Mouse (Mus musculus) liver, embryonic 15.5 days (tissue): ENCODE data around the gene 1700019A02Rik. TPM values are rescaled to one million over a fixed set of nuclear protein-coding genes. Genes with fewer than 3 reads are reported as not detected.

Source experiments
- ATAC-seq: fragments of 200-750 bp; cut with Nextera tagmentation; 2 replicates; pipeline ENCODE4 v1.8.0; 2017; ENCODE audit warnings: moderate number of reproducible peaks, mild to moderate bottlenecking, moderate library complexity; ENCODE audit not compliant: insufficient read depth
- H3K27ac ChIP-seq: fragments of 300-500 bp; sonication (generic); replicated peaks from 2 replicates; pipeline ENCODE4 v1.5.1; 2015; ENCODE audit warnings: mild to moderate bottlenecking, inconsistent platforms
- H3K27me3 ChIP-seq: fragments of 300-500 bp; sonication (generic); 2 replicates; pipeline ENCODE4 v1.6.1; 2015; ENCODE audit warnings: mild to moderate bottlenecking, inconsistent platforms
- H3K36me3 ChIP-seq: fragments of 300-500 bp; sonication (generic); replicated peaks from 2 replicates; pipeline ENCODE4 v1.6.1; 2015; ENCODE audit warnings: moderate library complexity, mild to moderate bottlenecking, inconsistent platforms
- H3K4me1 ChIP-seq: fragments of 300-500 bp; sonication (generic); replicated peaks from 2 replicates; pipeline ENCODE4 v1.6.1; 2015; ENCODE audit warnings: inconsistent platforms
- H3K4me2 ChIP-seq: fragments of 300-500 bp; sonication (generic); 2 replicates; pipeline ENCODE4 v1.6.1; 2015; ENCODE audit warnings: moderate library complexity, mild to moderate bottlenecking, inconsistent platforms
- H3K4me3 ChIP-seq: fragments of 300-500 bp; sonication (generic); replicated peaks from 2 replicates; pipeline ENCODE4 v1.5.1; 2015; ENCODE audit warnings: mild to moderate bottlenecking, inconsistent platforms
- H3K9ac ChIP-seq: fragments of 300-500 bp; sonication (generic); 2 replicates; pipeline ENCODE4 v1.6.1; 2015; ENCODE audit warnings: moderate library complexity, mild to moderate bottlenecking, inconsistent platforms
- H3K9me3 ChIP-seq: fragments of 300-500 bp; sonication (generic); replicated peaks from 2 replicates; pipeline ENCODE4 v1.6.1; 2016; ENCODE audit warnings: inconsistent platforms
- WGBS: fragments of 180-500 bp; shearing (Covaris S2); methylation state at CpG from one replicate; pipeline ENCODE4 v1.1.7; 2015; ENCODE audit warnings: mixed read lengths; ENCODE audit not compliant: insufficient replicate concordance; 5-methylcytosine and 5-hydroxymethylcytosine counted together
- polyA plus RNA-seq: library from polyadenylated mRNA; unstranded; fragments of >200 nt; fragmentation: Nextera tagmentation; extraction: Ambion mirVana; gene quantifications from 2 replicates; pipeline ENCODE4 v1.2.1, GENCODE M21; 2015

Gene 1700019A02Rik
- polyA plus RNA-seq, 1 experiment from 2014 or later, result not detected

- H3K4me2 ChIP-seq, result no peak overlapping the region
- no peak overlapping the region for H3K27ac ChIP-seq
- WGBS, result 55% methylated on average over 2 of the region's 2 CpGs
- no peaks in the 10 kb centered on the region for H3K36me3 ChIP-seq
- H3K4me1 ChIP-seq, result no peaks in the 10 kb centered on the region
- no peaks in the 10 kb centered on the region for H3K27me3 ChIP-seq
- no peak for ATAC-seq
- H3K9me3 ChIP-seq, result no peaks in the 10 kb centered on the region
- H3K4me3 ChIP-seq, result no peak overlapping the region
- H3K9ac ChIP-seq, result no peak overlapping the region
Observed at GRCm38 (mm10) chr1:53123066-53123465, 64.4 kb downstream of the 1700019A02Rik start.

- no peak overlapping the region for H3K27ac ChIP-seq
- H3K36me3 ChIP-seq, result no peaks in the 10 kb centered on the region
- ATAC-seq, result no peak
- H3K27me3 ChIP-seq, result no peaks in the 10 kb centered on the region
- H3K9ac ChIP-seq, result no peak overlapping the region
- no peak overlapping the region for H3K4me3 ChIP-seq
- WGBS, result 56% methylated on average over 1 of the region's 1 CpGs
- no peaks in the 10 kb centered on the region for H3K9me3 ChIP-seq
- H3K4me1 ChIP-seq, result no peaks in the 10 kb centered on the region
- no peak overlapping the region for H3K4me2 ChIP-seq
Observed at GRCm38 (mm10) chr1:53110561-53110960, 76.9 kb downstream of the 1700019A02Rik start.

Other genes starting within 250 kb of the 1700019A02Rik start
- 8.7 and 10.2 TPM in 2 replicates for gene 1700019D03Rik, start 167.5 kb downstream of the 1700019A02Rik start, polyA plus RNA-seq
- 0.06 and 0.14 TPM in 2 replicates for gene Mstn, start 126.0 kb downstream of the 1700019A02Rik start, polyA plus RNA-seq
- 7.4 TPM in 2 replicates for gene Pms1, start 109.4 kb upstream of the 1700019A02Rik start, polyA plus RNA-seq
- 25.2 and 28.6 TPM in 2 replicates for gene Ormdl1, start 109.5 kb upstream of the 1700019A02Rik start, polyA plus RNA-seq
- gene Gm28778, start 109.5 kb upstream of the 1700019A02Rik start, polyA plus RNA-seq, result not detected in 2 replicates
- gene Osgepl1, start 126.0 kb upstream of the 1700019A02Rik start, polyA plus RNA-seq, result 20.7 and 21.6 TPM in 2 replicates
- gene Asdurf, start 165.0 kb upstream of the 1700019A02Rik start, polyA plus RNA-seq, result not detected in 2 replicates
- 0.25 TPM in 1 of 2 replicates, not detected in the other for gene Gm28551, start 165.0 kb upstream of the 1700019A02Rik start, polyA plus RNA-seq
- gene Asnsd1, start 165.1 kb upstream of the 1700019A02Rik start, polyA plus RNA-seq, result 42.2 and 45.5 TPM in 2 replicates